Mouse (Mus musculus) liver, postnatal 0 days (tissue): ENCODE measurements around the gene Rad50.

Experiments
- CTCF ChIP-seq: sonication (generic); IDR thresholded peaks from 2 replicates; pipeline ENCODE4 v1.5.1; 2016; ENCODE audit warnings: antibody characterized with exemption, low read depth
- EP300 ChIP-seq: IDR thresholded peaks from 2 replicates; pipeline ENCODE4 v1.6.1; 2016; ENCODE audit warnings: antibody characterized with exemption, low read depth, mild to moderate bottlenecking

- TF ChIP-seq CTCF (no peak), EP300 (no peak)
Observed at GRCm38 (mm10) chr11:53747985-53748384, 40.9 kb upstream of the Rad50 start.
